Mouse (Mus musculus) C2C12 (cell line): ENCODE measurements around the gene Tbc1d8.

Experiments
- CEBPB ChIP-seq: IDR thresholded peaks from one replicate; pipeline ENCODE4 v1.6.1; 2011; ENCODE audit warnings: low read depth, mild to moderate bottlenecking, control low read depth, moderate library complexity
- CTCF ChIP-seq: IDR thresholded peaks from one replicate; pipeline ENCODE4 v1.5.1; 2011; ENCODE audit not compliant: control insufficient read depth, insufficient read depth, insufficient read length
- MAX ChIP-seq: IDR thresholded peaks from one replicate; pipeline ENCODE4 v1.6.1; 2011; ENCODE audit warnings: mild to moderate bottlenecking, control low read depth
- USF1 ChIP-seq: IDR thresholded peaks from one replicate; pipeline ENCODE4 v1.6.1; 2011; ENCODE audit warnings: low read depth, mild to moderate bottlenecking, control low read depth, moderate library complexity

GRCm38 (mm10) chr1:39389338-39389737 is 89.2 kb downstream of the Tbc1d8 start:
- no peak for TF ChIP-seq CTCF
- no peak for TF ChIP-seq MAX
- no peak for TF ChIP-seq USF1
- TF ChIP-seq CEBPB, result no peak
